Mouse (Mus musculus) megakaryocyte progenitor cell, adult 5-6 weeks (primary cell): Measurements from ENCODE around the gene Prrc2b. TPM values are rescaled to one million over a fixed set of nuclear protein-coding genes. Genes with fewer than 3 reads are reported as not detected.

ENCODE experiments used
- ATAC-seq: replicated peaks from 2 replicates; pipeline ENCODE4 v1.8.0; 2016; ENCODE audit warnings: mild to moderate bottlenecking, moderate TSS enrichment, inconsistent platforms; ENCODE audit not compliant: poor library complexity
- total RNA-seq, 2 experiments: library from RNA; stranded (forward) in 1 of 2; stranded (reverse) in 1 of 2; fragments of 157-497, 149-512 nt in 1 of 2; fragments of 200-1000 nt in 1 of 2; gene quantifications; 2 replicates each; pipeline versions ENCODE4 v1.2.3 to v1.2.4; 2015 to 2017

Prrc2b gene
- total RNA-seq, 2 experiments from 2014 or later: 16.6 to 37.5 TPM

GRCm38 (mm10) chr2:32180127-32180526, 29.2 kb downstream of the Prrc2b start:
- ATAC-seq: no peak

GRCm38 (mm10) chr2:32181364-32181763, 30.5 kb downstream of the Prrc2b start:
- ATAC-seq: no peak

GRCm38 (mm10) chr2:32182119-32182518, 31.2 kb downstream of the Prrc2b start:
- ATAC-seq: no peak

GRCm38 (mm10) chr2:32182676-32183296, 31.9 kb downstream of the Prrc2b start:
- no peak for ATAC-seq

GRCm38 (mm10) chr2:32187019-32187551, 36.2 kb downstream of the Prrc2b start:
- no peak for ATAC-seq

- no peak for ATAC-seq
Observed at GRCm38 (mm10) chr2:32187649-32188048, 36.8 kb downstream of the Prrc2b start.

- peak; percentile 56 for ATAC-seq
Observed at GRCm38 (mm10) chr2:32189060-32189681, 38.3 kb downstream of the Prrc2b start.

- ATAC-seq: no peak
Observed at GRCm38 (mm10) chr2:32190620-32191019, 39.7 kb downstream of the Prrc2b start.

- peak; percentile 81 for ATAC-seq
Observed at GRCm38 (mm10) chr2:32191872-32192507, 41.1 kb downstream of the Prrc2b start.

GRCm38 (mm10) chr2:32198977-32199376, 48.1 kb downstream of the Prrc2b start:
- ATAC-seq: no peak

GRCm38 (mm10) chr2:32200033-32200432, 49.2 kb downstream of the Prrc2b start:
- no peak for ATAC-seq

GRCm38 (mm10) chr2:32200712-32201111, 49.8 kb downstream of the Prrc2b start:
- no peak for ATAC-seq

GRCm38 (mm10) chr2:32201527-32201926, 50.6 kb downstream of the Prrc2b start:
- ATAC-seq: no peak

GRCm38 (mm10) chr2:32203853-32204252, 53.0 kb downstream of the Prrc2b start:
- no peak for ATAC-seq

- ATAC-seq: no peak
Observed at GRCm38 (mm10) chr2:32207682-32208081, 56.8 kb downstream of the Prrc2b start.

GRCm38 (mm10) chr2:32211689-32212088, 60.8 kb downstream of the Prrc2b start:
- no peak for ATAC-seq

GRCm38 (mm10) chr2:32213000-32213399, 62.1 kb downstream of the Prrc2b start:
- no peak for ATAC-seq

GRCm38 (mm10) chr2:32215576-32215975, 64.7 kb downstream of the Prrc2b start:
- ATAC-seq: no peak

GRCm38 (mm10) chr2:32216506-32216905, 65.6 kb downstream of the Prrc2b start:
- no peak for ATAC-seq

GRCm38 (mm10) chr2:32217656-32218055, 66.8 kb downstream of the Prrc2b start:
- no peak for ATAC-seq

- no peak for ATAC-seq
Observed at GRCm38 (mm10) chr2:32218113-32218512, 67.2 kb downstream of the Prrc2b start.
